Mouse (Mus musculus): ENCODE measurements around the gene Morn2. TPM values are rescaled to one million over a fixed set of nuclear protein-coding genes. Genes with fewer than 3 reads are reported as not detected.

The Morn2 gene
- total and polyA plus RNA-seq, 3 experiments = 3.5 to 34.3 (median 20.8) TPM

DNA sequence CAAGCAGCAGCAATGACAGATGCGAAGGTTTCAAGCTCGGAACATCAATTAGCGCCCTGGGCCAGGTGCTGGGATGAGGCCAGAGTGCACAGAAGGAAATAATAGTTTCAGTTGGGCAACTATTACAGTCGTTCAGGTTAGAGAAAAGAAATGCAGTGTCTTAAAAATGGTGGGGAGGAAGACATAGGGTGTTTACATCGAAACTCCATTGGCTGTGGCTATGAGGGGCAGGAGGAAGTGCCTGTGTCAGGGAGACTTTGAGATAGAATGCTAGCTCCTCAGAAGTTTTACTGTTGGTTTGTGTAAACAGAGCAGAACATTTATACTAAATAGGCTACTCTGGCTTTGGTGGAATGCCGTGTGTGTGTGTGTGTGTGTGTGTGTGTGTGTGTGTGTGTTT is 2.0 kb upstream of the Morn2 start:
- H3K4me1 ChIP-seq (ENCODE audit: insufficient read depth, low read depth, low read length) = peaks cover 24% of the 10 kb centered on the region
- H3K9me3 ChIP-seq (replicated peaks) = no peaks in the 10 kb centered on the region
- no peak for DNase-seq (ENCODE audit: low spot score)
- no peak overlapping the region for H3K4me3 ChIP-seq (ENCODE audit: low read depth, low read length)
- no peak for ATAC-seq (ENCODE audit: extremely low read depth, insufficient number of reproducible peaks, low FRiP score, poor library complexity, severe bottlenecking)
- peaks cover 9% of the 10 kb centered on the region for H3K36me3 ChIP-seq (replicated peaks)
- no peak for TF ChIP-seq GATA1 (IDR thresholded peaks at IDR 0.05; ENCODE audit: borderline replicate concordance, low read length)
- TF ChIP-seq TAL1 (conservative IDR thresholded peaks at IDR 0.05; ENCODE audit: low read depth, low read length) = no peak
- no peak for TF ChIP-seq GATA2 (IDR thresholded peaks at IDR 0.05; ENCODE audit: borderline replicate concordance, low read depth, low read length)
- no peak for TF ChIP-seq POLR2AphosphoS5 (IDR thresholded peaks at IDR 0.05; ENCODE audit: insufficient replicate concordance, low read depth, low read length)
- no peak for TF ChIP-seq CTCF (IDR thresholded peaks at IDR 0.05; ENCODE audit: low read depth, low read length)
- no peaks in the 10 kb centered on the region for H3K27me3 ChIP-seq (ENCODE audit: insufficient read depth, low read length)

- H3K4me3 ChIP-seq (ENCODE audit: low read depth, low read length) = peak overlapping the region; percentile 98
- peaks cover 2% of the 10 kb centered on the region for H3K36me3 ChIP-seq (replicated peaks)
- peaks cover 23% of the 10 kb centered on the region for H3K4me1 ChIP-seq (ENCODE audit: insufficient read depth, low read depth, low read length)
- DNase-seq (ENCODE audit: low spot score) (no peak), ATAC-seq (ENCODE audit: extremely low read depth, insufficient number of reproducible peaks, low FRiP score, poor library complexity, severe bottlenecking) (no peak)
- no peaks in the 10 kb centered on the region for H3K27me3 ChIP-seq (ENCODE audit: insufficient read depth, low read length)
- H3K9me3 ChIP-seq (replicated peaks) = no peaks in the 10 kb centered on the region
- TF ChIP-seq TAL1 (conservative IDR thresholded peaks at IDR 0.05; ENCODE audit: low read depth, low read length) = no peak
- TF ChIP-seq POLR2AphosphoS5 (IDR thresholded peaks at IDR 0.05; ENCODE audit: insufficient replicate concordance, low read depth, low read length) = no peak
- TF ChIP-seq GATA1 (IDR thresholded peaks at IDR 0.05; ENCODE audit: borderline replicate concordance, low read length) = no peak
- TF ChIP-seq GATA2 (IDR thresholded peaks at IDR 0.05; ENCODE audit: borderline replicate concordance, low read depth, low read length) = no peak
- no peak for TF ChIP-seq CTCF (IDR thresholded peaks at IDR 0.05; ENCODE audit: low read depth, low read length)
Measured at GRCm38 (mm10) chr17:80289280-80290073, 526 bp upstream of the Morn2 start.

- H3K27me3 ChIP-seq (ENCODE audit: insufficient read depth, low read length) = no peaks in the 10 kb centered on the region
- TF ChIP-seq POLR2AphosphoS5 (IDR thresholded peaks at IDR 0.05; ENCODE audit: insufficient replicate concordance, low read depth, low read length) = no peak
- TF ChIP-seq TAL1 (conservative IDR thresholded peaks at IDR 0.05; ENCODE audit: low read depth, low read length) = no peak
- no peak for TF ChIP-seq GATA1 (IDR thresholded peaks at IDR 0.05; ENCODE audit: borderline replicate concordance, low read length)
- no peak for TF ChIP-seq GATA2 (IDR thresholded peaks at IDR 0.05; ENCODE audit: borderline replicate concordance, low read depth, low read length)
- no peak for TF ChIP-seq CTCF (IDR thresholded peaks at IDR 0.05; ENCODE audit: low read depth, low read length)
- DNase-seq (ENCODE audit: low spot score) = peak; percentile 41
- H3K4me1 ChIP-seq (ENCODE audit: insufficient read depth, low read depth, low read length) = peaks cover 22% of the 10 kb centered on the region
- H3K36me3 ChIP-seq (replicated peaks) = no peaks in the 10 kb centered on the region
- H3K9me3 ChIP-seq (replicated peaks) = no peaks in the 10 kb centered on the region
- no peak overlapping the region for H3K4me3 ChIP-seq (ENCODE audit: low read depth, low read length)
- peak; percentile 41; the same call in 1 of the 2 replicates for ATAC-seq (ENCODE audit: extremely low read depth, insufficient number of reproducible peaks, low FRiP score, poor library complexity, severe bottlenecking)
Measured at GRCm38 (mm10) chr17:80291148-80291547, 1.1 kb downstream of the Morn2 start.

GRCm38 (mm10) chr17:80295258-80295657 is 5.3 kb downstream of the Morn2 start:
- ATAC-seq (ENCODE audit: extremely low read depth, insufficient number of reproducible peaks, low FRiP score, poor library complexity, severe bottlenecking) (no peak), DNase-seq (ENCODE audit: low spot score) (no peak)

GRCm38 (mm10) chr17:80298844-80299243 is 8.8 kb downstream of the Morn2 start:
- H3K9me3 ChIP-seq (replicated peaks) = no peaks in the 10 kb centered on the region
- H3K4me1 ChIP-seq (ENCODE audit: insufficient read depth, low read depth, low read length) = no peaks in the 10 kb centered on the region
- H3K27me3 ChIP-seq (ENCODE audit: insufficient read depth, low read length) = no peaks in the 10 kb centered on the region
- no peak overlapping the region for H3K4me3 ChIP-seq (ENCODE audit: low read depth, low read length)
- no peak for ATAC-seq (ENCODE audit: extremely low read depth, insufficient number of reproducible peaks, low FRiP score, poor library complexity, severe bottlenecking)
- no peaks in the 10 kb centered on the region for H3K36me3 ChIP-seq (replicated peaks)
- TF ChIP-seq TAL1 (conservative IDR thresholded peaks at IDR 0.05; ENCODE audit: low read depth, low read length) = no peak
- TF ChIP-seq POLR2AphosphoS5 (IDR thresholded peaks at IDR 0.05; ENCODE audit: insufficient replicate concordance, low read depth, low read length) = no peak
- TF ChIP-seq CTCF (IDR thresholded peaks at IDR 0.05; ENCODE audit: low read depth, low read length) = no peak
- no peak for TF ChIP-seq GATA1 (IDR thresholded peaks at IDR 0.05; ENCODE audit: borderline replicate concordance, low read length)
- TF ChIP-seq GATA2 (IDR thresholded peaks at IDR 0.05; ENCODE audit: borderline replicate concordance, low read depth, low read length) = no peak
- DNase-seq (ENCODE audit: low spot score) = no peak

More at GRCm38 (mm10) chr17:80295258-80295657, 5.3 kb downstream of the Morn2 start:
- Histone ChIP-seq H3K4me3 (ENCODE audit: low read depth, low read length) (no peak overlapping the region), H3K9me3 (replicated peaks) (no peaks in the 10 kb centered on the region), H3K36me3 (replicated peaks) (no peaks in the 10 kb centered on the region), H3K27me3 (ENCODE audit: insufficient read depth, low read length) (no peaks in the 10 kb centered on the region), H3K4me1 (ENCODE audit: insufficient read depth, low read depth, low read length) (no peaks in the 10 kb centered on the region; the same call in 1 of the 2 replicates)
- TF ChIP-seq TAL1 (conservative IDR thresholded peaks at IDR 0.05; ENCODE audit: low read depth, low read length) = no peak
- TF ChIP-seq GATA1 (IDR thresholded peaks at IDR 0.05; ENCODE audit: borderline replicate concordance, low read length) = no peak
- no peak for TF ChIP-seq GATA2 (IDR thresholded peaks at IDR 0.05; ENCODE audit: borderline replicate concordance, low read depth, low read length)
- TF ChIP-seq CTCF (IDR thresholded peaks at IDR 0.05; ENCODE audit: low read depth, low read length) = no peak
- TF ChIP-seq POLR2AphosphoS5 (IDR thresholded peaks at IDR 0.05; ENCODE audit: insufficient replicate concordance, low read depth, low read length) = no peak

DNA sequence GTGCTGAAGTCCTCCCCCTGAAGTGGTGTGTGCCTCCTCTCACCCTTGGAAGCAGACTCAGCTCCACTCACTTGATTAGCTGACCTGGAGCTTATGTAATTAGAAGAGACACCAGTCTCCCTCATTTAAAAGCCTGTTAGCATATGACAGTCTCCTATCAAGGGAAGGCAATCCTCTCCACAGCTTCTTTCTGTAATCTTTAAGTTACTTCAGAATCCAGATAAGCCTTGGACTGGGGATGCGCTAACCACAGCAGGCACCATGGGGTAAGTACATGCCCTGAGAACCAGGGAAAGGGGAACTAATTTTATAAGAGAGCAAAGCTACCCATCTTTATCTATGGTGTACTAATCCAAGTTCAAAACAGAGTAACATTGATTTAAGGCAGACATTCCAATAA is 17.2 kb downstream of the Morn2 start, which contains the start of gene Arhgef33:
Arhgef33 (plus strand) TSS at position 157 of the 400 bp plus-strand sequence.
- H3K4me1 ChIP-seq (ENCODE audit: insufficient read depth, low read depth, low read length) = no peaks in the 10 kb centered on the region
- ATAC-seq (ENCODE audit: extremely low read depth, insufficient number of reproducible peaks, low FRiP score, poor library complexity, severe bottlenecking) (no peak), DNase-seq (ENCODE audit: low spot score) (no peak)
- H3K36me3 ChIP-seq (replicated peaks) = no peaks in the 10 kb centered on the region
- TF ChIP-seq GATA1 (IDR thresholded peaks at IDR 0.05; ENCODE audit: borderline replicate concordance, low read length) (no peak), GATA2 (IDR thresholded peaks at IDR 0.05; ENCODE audit: borderline replicate concordance, low read depth, low read length) (no peak), TAL1 (conservative IDR thresholded peaks at IDR 0.05; ENCODE audit: low read depth, low read length) (no peak)
- no peaks in the 10 kb centered on the region; the same call in 1 of the 2 replicates for H3K27me3 ChIP-seq (ENCODE audit: insufficient read depth, low read length)
- no peaks in the 10 kb centered on the region for H3K9me3 ChIP-seq (replicated peaks)
- H3K4me3 ChIP-seq (ENCODE audit: low read depth, low read length) = no peak within 1 kb of the TSS
